Mouse (Mus musculus): Measurements from ENCODE around the gene Gfm1. TPM values are rescaled to one million over a fixed set of nuclear protein-coding genes. Genes with fewer than 3 reads are reported as not detected.

Gene Gfm1
- total RNA-seq, 2 experiments from 2014 or later, result 219 to 255 TPM

DNA sequence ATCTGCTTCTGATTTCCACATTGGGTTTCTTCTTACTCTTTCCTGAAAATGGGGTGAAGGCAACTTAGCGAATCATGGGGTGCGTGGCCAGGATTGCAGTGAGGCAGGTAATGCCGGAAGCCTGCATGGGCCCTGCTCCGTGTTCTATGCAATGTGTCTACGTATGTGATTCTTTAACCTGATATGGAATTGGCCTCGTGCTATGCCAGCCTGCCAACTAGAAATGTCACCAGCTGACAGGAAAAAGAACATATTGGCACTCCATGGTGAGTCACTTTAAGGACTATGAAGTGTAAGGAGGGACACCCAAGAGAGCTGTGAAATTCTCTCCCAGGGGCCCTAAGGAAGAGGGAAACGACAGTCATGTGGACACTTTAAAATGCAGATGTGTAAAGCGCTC lies 63.2 kb downstream of the Gfm1 start:
- DNase-seq, result no peak
- intact Hi-C loops (cut with DNase I), result no loop called here

DNA sequence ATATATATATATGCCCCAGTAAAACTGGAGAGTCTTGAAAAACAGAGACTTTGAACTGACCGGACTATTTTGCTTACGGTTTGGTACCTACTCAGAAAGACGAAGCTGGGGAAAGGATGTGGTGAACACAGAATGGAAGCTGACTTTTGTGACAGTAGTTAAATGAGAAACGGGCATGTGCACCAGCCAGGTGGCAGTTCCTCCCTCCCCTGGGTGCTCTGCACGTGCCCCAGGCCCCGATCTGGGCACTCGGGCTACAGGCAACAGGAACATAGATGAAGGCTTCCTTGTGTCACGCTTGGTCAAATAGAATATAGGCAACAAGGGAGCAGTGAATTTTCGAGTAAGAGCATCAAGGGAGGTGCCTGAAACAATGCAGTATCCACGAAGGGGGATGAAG lies 66.4 kb downstream of the Gfm1 start:
- intact Hi-C loops (cut with DNase I), result no loop called here

DNA sequence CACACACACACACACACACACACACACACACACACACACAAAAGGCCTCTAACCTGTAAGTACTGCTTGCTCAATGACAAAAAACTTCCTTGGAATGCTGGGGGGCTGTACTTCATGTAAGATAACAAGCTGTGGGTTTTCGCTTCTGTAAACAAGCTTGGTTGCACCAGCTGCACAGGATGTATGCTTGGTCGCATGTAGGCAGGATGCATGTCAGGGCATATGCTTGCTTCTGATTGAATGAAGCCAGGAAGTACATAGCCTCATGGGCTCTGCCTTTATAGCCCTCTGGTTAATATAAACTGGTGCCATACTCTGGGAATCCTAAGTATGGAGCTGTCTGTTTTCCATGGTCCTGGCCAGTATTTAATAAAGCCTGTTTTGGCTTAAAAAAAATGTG lies 68.1 kb downstream of the Gfm1 start:
- intact Hi-C loops (cut with DNase I), result no loop called here
- DNase-seq, result no peak

More for the DNA sequence above, 66.4 kb downstream of the Gfm1 start:
- DNase-seq, result no peak

DNA sequence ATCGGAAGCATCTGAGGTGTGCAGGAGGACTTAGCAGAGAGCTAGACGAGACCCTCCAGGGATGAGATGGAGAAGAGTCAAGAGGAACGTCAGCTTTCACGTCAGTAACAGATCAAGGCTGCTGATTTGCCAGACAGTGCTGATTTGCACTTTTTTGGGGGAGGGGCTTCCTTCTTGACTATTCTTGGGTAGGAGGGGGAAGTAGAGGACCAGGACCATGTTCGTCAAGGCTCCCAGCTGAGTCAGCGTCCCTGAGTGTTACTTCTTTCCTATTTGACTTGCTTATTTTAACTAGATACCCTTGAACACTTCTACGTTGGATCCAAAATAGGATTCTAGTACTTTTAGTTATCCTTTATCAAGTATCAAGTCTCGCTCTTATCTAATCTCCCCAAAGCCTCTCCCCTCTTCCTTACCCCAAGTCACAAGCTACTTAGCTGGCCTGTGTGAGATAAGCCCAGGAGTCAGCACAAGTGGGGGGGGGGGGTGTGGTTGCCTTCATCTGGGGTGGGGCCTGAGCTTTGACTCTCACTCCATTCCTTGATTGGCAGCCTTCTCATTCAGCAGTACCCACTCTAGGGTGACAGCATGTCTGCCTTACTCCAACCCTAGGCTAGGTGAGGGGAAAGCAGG lies 69.0 kb downstream of the Gfm1 start:
- intact Hi-C loops (cut with DNase I), result no loop called here
- no peak for DNase-seq

DNA sequence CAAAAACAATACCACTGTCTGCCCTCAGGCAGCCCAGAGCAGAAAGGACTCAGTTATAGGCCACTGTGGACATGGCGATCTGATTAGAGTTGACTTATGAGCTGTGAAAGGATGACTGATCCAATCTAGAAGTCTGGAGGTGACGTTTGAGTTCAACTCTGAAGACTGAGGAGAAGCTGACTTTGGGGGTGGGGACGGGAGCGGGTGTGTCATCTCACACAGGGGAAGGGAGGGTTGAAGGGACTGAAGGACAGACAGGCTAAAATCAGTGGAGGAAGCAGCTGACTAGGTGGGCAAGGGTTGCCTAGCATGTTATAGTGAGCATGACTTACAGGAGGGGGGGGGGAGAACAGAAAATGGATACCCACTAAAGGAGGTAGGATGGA lies 69.5 kb downstream of the Gfm1 start:
- intact Hi-C loops (cut with DNase I), result no loop called here
- no peak for DNase-seq

DNA sequence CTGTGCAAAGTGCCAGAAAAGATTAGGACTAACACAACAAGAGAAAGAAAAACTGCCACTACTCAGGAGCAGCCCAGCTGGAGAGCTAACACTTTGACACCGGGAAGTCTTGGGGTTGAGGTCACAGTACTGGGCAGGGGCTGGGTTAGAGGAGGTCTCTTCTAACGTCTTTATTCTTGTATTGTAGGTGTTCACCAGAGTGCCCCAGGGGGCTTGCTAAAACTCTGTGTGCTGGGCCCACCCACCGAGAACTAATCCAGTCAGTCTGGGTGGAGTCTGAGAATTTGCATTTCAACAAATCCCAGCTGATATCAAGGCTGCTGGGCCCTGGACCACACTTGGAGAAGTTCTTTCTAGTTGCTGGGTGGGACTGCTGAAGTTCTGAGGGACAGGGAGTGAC lies 74.0 kb downstream of the Gfm1 start:
- DNase-seq, result no peak
- intact Hi-C loops (cut with DNase I), result no loop called here

DNA sequence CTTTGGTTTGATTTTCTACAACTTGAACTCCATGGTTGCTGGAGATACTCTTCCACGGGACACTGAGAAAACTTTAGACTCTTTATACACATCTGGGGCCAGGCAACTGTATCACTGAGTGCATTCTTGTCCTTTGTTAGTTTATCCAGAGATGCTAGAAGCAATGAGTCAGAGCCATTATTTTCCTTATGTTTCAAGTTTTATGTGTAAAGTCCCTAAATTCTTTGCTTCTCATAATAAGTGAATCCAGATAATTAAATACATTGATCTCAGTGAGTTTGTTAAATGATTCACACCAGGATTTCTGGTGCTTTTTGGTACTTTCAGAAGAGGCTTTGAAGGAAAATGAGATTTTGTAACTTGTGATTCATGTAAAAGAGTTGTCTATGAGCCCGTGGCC lies 75.4 kb downstream of the Gfm1 start:
- intact Hi-C loops (cut with DNase I), result no loop called here
- DNase-seq, result no peak

DNA sequence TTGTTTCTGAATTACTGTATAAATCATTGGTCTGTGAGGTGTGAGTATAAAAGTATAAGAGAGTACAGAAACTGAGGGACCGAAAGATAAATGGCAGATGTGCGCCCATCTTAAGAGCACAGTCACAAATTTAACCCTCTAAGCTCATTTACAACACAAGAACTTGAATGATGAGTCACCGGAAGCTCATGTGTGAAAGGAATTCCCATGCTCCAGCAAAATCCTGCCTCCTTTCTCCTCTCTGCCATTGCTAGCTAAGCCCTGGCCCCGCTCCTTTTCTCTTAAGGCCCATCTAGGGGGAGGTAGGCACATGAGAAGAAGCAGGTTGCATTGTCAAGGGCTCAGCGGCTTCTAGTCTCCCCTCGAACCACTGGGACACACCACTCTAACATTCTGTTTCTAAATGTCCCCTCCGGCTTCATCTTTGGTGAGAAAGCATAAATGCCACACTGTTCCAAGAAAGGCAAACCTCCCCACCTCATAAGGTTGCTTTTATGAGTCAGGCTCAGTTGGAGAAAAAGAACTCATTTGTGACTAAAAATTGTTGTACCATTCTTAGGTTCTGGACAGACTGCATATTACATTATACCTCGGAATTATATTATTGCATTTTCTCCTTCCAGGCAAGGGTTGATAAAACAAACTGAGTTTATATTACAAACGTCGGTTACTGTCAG lies 78.5 kb downstream of the Gfm1 start:
- intact Hi-C loops (cut with DNase I), result no loop called here
- no peak for DNase-seq

DNA sequence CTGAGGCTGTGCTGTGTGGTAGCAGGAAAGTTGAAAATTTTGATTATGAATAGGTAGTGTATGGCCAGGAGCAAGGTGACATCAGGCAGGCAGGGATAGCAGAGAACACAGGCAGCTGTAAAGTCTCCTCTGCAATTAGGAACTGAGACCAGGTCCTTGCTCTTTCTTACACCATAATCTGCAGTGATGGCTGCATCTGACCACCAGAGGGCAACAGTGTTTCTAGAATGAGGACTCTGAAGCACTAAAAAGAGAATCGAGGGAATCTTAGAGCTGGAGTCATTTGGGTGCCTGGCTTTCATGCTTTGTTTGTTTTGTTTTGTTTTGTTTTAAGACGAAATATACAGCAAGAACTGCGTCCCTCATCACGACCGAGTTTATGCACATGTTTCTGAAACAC lies 82.9 kb downstream of the Gfm1 start:
- peak; percentile 69 to 81 for DNase-seq
- intact Hi-C loops (cut with DNase I), result loop anchor here (1.0 to 5.0 kb wide), 3 partner anchors 55 to 532 kb away; no protein-coding TSS in a partner anchor

DNA sequence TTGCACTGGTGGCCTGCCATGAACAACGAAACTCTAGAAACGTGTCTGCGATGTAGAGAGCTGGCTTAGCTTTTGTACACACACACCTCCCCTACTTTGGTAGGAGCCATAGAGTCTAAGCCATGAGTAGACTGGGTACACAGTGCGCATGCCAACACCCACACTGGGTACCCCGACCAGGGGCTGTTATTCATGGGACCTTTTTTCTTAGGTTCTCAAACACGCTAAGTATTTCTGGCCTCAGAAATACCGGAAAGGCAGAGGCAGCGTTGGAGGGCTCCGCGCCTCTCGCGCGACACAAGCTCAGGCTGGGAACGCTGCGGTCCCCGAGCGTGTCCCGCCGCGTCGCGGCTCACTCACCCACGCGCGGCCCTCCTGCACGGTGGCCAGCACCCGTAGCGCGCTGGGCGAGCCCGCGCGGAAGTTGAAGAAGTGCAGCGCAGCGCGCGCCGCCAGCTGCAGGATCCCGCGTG lies 84.9 kb downstream of the Gfm1 start:
- intact Hi-C loops (cut with DNase I), result loop anchor here (5.0 kb wide), 1 partner anchor 163 kb away; no protein-coding TSS in a partner anchor
- peak in 1 of 2 experiments; percentile 7 for DNase-seq

DNA sequence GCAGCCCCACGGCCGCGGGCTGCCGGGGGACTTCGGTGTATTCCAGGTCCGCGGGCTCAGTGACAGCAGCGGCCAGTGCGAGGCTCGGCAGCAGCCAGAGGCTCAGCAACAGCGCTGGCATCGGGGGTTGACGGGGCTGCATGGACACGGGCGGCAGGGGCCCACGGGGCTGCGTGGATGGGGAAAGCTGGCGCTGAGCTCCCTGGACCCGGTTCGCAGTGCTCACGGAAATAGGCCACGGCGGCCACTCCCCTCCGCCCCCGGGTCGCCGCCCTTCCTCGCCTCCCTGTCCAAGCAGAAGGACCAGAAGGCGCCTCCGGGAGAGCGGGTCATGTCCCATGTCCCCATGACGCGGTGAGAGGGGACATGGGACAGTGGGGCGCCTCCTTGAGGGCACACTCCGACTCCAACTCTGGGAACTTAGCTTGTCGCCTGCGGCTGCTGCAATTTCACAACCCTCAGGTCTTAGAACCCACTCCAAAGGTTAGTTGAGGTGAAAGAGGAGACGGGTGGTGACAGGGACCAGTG lies 85.4 kb downstream of the Gfm1 start, which contains the start of gene Rarres1:
Gene Rarres1 (minus strand): TSS at position 250 of the 528 bp plus-strand sequence.
- intact Hi-C loops (cut with DNase I), result no loop called here

DNA sequence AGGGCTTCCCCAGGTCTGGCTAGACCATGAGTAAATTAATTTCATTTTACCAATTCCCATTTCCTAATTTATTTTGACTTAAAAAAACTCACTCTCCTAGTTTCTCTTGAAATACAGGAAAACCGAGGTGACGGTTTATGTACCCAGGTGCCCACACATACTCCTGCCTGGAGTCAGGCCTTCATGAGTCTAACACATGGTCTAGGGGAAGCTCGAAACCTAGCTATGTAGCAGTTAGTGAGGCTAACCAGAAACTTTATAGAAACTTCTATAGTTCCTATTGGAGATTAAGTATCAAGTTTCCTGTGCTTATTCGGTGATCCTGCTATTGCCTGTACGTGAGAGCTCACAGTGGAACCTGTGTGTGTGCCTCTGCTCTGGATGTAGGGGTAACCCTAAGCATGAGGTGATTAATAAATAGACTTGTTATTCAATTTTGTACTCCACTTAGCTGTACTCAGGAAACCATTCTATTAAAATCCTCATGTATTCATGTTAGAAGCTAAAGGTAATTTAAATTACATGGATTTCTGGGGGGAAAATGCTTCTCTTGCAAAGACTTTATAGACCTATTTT lies 90.8 kb downstream of the Gfm1 start:
- intact Hi-C loops (cut with DNase I), result no loop called here
- DNase-seq, result no peak

More for the DNA sequence above, 85.4 kb downstream of the Gfm1 start, which contains the start of gene Rarres1:
- peak; percentile 14 to 22 for DNase-seq

DNA sequence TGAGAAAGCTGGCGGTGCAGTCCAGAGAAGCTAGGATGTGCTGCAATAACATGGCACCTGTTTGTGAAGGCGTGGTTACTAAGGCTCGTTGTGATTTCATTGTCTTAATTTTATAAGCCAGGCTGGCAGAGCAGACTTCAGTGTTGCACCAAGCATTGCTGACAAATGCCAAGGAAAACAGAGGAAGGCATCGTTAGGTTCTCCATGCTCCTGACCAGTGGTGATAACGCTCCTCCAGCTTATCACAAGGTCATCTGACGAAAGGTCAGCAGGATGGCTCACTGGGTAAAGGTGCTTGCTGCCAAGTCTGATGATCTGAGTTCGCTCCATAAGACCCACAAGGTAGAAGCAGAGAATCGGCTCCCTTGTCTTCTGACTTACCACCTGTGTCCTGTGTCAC lies 92.8 kb downstream of the Gfm1 start:
- intact Hi-C loops (cut with DNase I), result no loop called here
- no peak for DNase-seq

DNA sequence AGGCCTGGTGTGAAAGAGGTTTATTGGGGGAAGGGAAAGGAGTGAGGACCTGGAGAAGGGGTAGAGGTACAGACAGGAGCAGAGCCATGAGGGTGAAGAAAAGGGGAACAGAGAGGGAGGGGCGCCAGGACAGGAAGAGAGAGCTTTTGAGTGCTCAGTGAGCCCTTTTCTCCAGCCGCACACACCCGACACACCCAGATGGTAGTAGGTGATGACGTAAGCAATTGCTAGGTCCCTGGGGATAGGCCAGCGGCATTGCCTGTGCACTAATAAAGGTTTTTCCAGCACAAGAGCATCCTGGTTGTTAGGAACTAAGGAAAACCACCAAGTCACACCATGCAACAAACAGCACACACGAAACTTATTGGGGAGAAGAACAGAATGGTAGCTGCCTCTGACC lies 94.9 kb downstream of the Gfm1 start:
- no peak for DNase-seq
- intact Hi-C loops (cut with DNase I), result no loop called here

Other genes with a start within 250 kb of the Gfm1 start
- gene Mlf1, start 56.0 kb upstream of the Gfm1 start, total RNA-seq (2021), result 100 to 1,000 TPM; 289 to 311 TPM
- gene Gm17402, start 54.9 kb upstream of the Gfm1 start, total RNA-seq (2021), result not detected
- 1 to 10 TPM; 4.9 to 6.0 TPM for gene Lxn, start 33.8 kb downstream of the Gfm1 start, total RNA-seq (2021)
- 1 to 10 TPM in 1 of 2 experiments, under 1 TPM in 1; 0.92 to 1.1 TPM for gene Rarres1, start 85.4 kb downstream of the Gfm1 start, total RNA-seq (2021)
- 10 to 100 TPM; 29.5 to 32.0 TPM for gene Mfsd1, start 152.6 kb downstream of the Gfm1 start, total RNA-seq (2021)

Measured in heart, postnatal 36 days (tissue).